Mouse (Mus musculus) forebrain, postnatal 0 days (tissue): ENCODE results near the gene Gprc5c. TPM values are rescaled to one million over a fixed set of nuclear protein-coding genes. Genes with fewer than 3 reads are reported as not detected.

Source experiments
- ATAC-seq: fragments of 200-750 bp; cut with Nextera tagmentation; 2 replicates; pipeline ENCODE4 v1.8.0; 2017; ENCODE audit warnings: mild to moderate bottlenecking, moderate library complexity
- DNase-seq: peaks from one replicate; pipeline ENCODE4 v3.0.0-alpha.2; 2015
- H3K27ac ChIP-seq: fragments of 300-500 bp; sonication (generic); 2 replicates; pipeline ENCODE4 v1.5.1; 2014; ENCODE audit warnings: low read depth, mild to moderate bottlenecking, antibody characterized with exemption, low read length, moderate library complexity, mixed read lengths
- H3K27me3 ChIP-seq: fragments of 300-500 bp; sonication (generic); 2 replicates; pipeline ENCODE4 v1.6.1; 2014; ENCODE audit warnings: mild to moderate bottlenecking, low read length, mixed read lengths; ENCODE audit not compliant: insufficient read depth
- H3K36me3 ChIP-seq: fragments of 300-500 bp; sonication (generic); 2 replicates; pipeline ENCODE4 v1.6.1; 2014; ENCODE audit warnings: mild to moderate bottlenecking, moderate library complexity; ENCODE audit not compliant: insufficient read depth
- H3K4me1 ChIP-seq: fragments of 300-500 bp; sonication (generic); 2 replicates; pipeline ENCODE4 v1.6.1; 2014; ENCODE audit warnings: antibody characterized with exemption; ENCODE audit not compliant: insufficient read depth
- H3K4me2 ChIP-seq: fragments of 300-500 bp; sonication (generic); 2 replicates; pipeline ENCODE4 v1.6.1; 2014; ENCODE audit warnings: low read depth, mild to moderate bottlenecking, moderate library complexity
- H3K4me3 ChIP-seq: fragments of 300-500 bp; sonication (generic); 2 replicates; pipeline ENCODE4 v1.5.1; 2014; ENCODE audit warnings: low read depth, low read length, mixed read lengths
- H3K9ac ChIP-seq: fragments of 300-500 bp; sonication (generic); 2 replicates; pipeline ENCODE4 v1.6.1; 2014; ENCODE audit warnings: mild to moderate bottlenecking
- H3K9me3 ChIP-seq: fragments of 300-500 bp; sonication (generic); 2 replicates; pipeline ENCODE4 v1.6.1; 2016; ENCODE audit warnings: low read length
- CTCF ChIP-seq: sonication (generic); IDR thresholded peaks from 2 replicates; pipeline ENCODE4 v1.5.1; 2016; ENCODE audit warnings: antibody characterized with exemption, control low read depth, low read depth
- WGBS: fragments of 180-500 bp; shearing (Covaris S2); extraction: QIAGEN DNeasy Blood & Tissue Kit; methylation state at CpG from one replicate; pipeline ENCODE4 v1.1.7; 2014; 5-methylcytosine and 5-hydroxymethylcytosine counted together
- polyA plus RNA-seq: library from polyadenylated mRNA; unstranded; fragments of >200 nt; fragmentation: Nextera tagmentation; extraction: Ambion mirVana; gene quantifications from 2 replicates; pipeline ENCODE4 v1.2.1, GENCODE M21; 2015
- total RNA-seq: library from RNA; depleted of rRNA; stranded (reverse); fragments of >200 nt; gene quantifications from 2 replicates; pipeline ENCODE4 v1.2.3, GENCODE M21; 2014

Gprc5c gene
- total and polyA plus RNA-seq, 2 experiments from 2014 or later: 5.8 to 7.9 TPM

GRCm38 (mm10) chr11:114833166-114833565 lies 17.8 kb upstream of the Gprc5c start:
- DNase-seq (peak; percentile 45), ATAC-seq (peak; percentile 54; the same call in 1 of the 2 replicates)
- H3K4me2 ChIP-seq: no peak overlapping the region
- no peaks in the 10 kb centered on the region for H3K27me3 ChIP-seq
- no peak overlapping the region for H3K4me3 ChIP-seq
- 53% methylated on average over 5 of the region's 5 CpGs for WGBS
- no peak for TF ChIP-seq CTCF
- H3K27ac ChIP-seq: no peak overlapping the region
- no peaks in the 10 kb centered on the region for H3K36me3 ChIP-seq
- no peak overlapping the region for H3K9ac ChIP-seq
- H3K4me1 ChIP-seq: peaks cover 9% of the 10 kb centered on the region; the same call in 1 of the 2 replicates
- H3K9me3 ChIP-seq: no peaks in the 10 kb centered on the region

DNA sequence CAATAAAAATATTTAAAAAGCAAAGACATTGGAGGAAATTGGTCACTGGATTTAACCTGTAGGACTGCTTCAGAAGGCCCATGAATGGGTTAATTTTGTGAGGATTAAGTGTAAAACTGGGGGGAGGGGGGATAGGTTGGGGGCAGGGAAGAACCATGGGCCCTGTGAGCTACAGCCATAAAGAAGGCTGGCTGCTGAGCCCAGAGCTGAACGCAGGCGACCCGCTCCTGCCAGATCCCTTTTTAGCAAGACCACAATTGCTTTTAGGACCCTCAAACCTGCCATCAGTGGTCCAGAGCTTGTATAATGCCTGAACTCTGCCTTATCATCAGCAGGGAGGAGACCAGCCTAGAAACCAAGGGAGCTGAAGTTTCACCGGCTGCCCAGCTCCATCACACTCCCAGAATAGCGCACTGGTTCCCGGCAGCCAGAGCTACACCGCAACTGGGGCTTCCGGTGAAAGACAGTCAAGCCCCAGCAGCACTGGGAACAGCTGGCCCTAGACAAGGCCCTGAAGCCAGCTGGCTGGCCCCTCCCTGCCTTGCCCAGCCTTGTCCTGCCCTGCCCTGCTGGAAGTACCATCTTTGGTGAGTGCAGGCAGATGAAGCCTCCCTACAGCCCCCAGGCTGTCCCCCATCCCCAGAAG lies 7.0 kb upstream of the Gprc5c start:
- DNase-seq: no peak
- Histone ChIP-seq H3K36me3 (no peaks in the 10 kb centered on the region), H3K9me3 (no peaks in the 10 kb centered on the region), H3K9ac (no peak overlapping the region), H3K4me3 (no peak overlapping the region), H3K27me3 (peaks cover 1% of the 10 kb centered on the region; the same call in 1 of the 2 replicates), H3K4me2 (no peak overlapping the region), H3K4me1 (no peaks in the 10 kb centered on the region), H3K27ac (no peak overlapping the region)
- TF ChIP-seq CTCF: no peak
- 11% methylated on average over 8 of the region's 8 CpGs for WGBS
- peak; percentile 12; the same call in 1 of the 2 replicates for ATAC-seq

- 69% methylated on average over 7 of the region's 7 CpGs for WGBS
- Histone ChIP-seq H3K4me2 (no peak overlapping the region), H3K27ac (no peak overlapping the region), H3K4me3 (no peak overlapping the region), H3K36me3 (no peaks in the 10 kb centered on the region), H3K27me3 (peaks cover 8% of the 10 kb centered on the region), H3K9me3 (no peaks in the 10 kb centered on the region), H3K4me1 (no peaks in the 10 kb centered on the region), H3K9ac (no peak overlapping the region)
- DNase-seq: no peak
- no peak for TF ChIP-seq CTCF
- ATAC-seq: no peak
Measured at GRCm38 (mm10) chr11:114844464-114845220, 6.3 kb upstream of the Gprc5c start.

- Histone ChIP-seq H3K36me3 (no peaks in the 10 kb centered on the region), H3K9ac (no peak overlapping the region), H3K9me3 (no peaks in the 10 kb centered on the region), H3K4me1 (no peaks in the 10 kb centered on the region), H3K4me2 (no peak overlapping the region), H3K4me3 (no peak overlapping the region), H3K27me3 (peaks cover 14% of the 10 kb centered on the region), H3K27ac (no peak overlapping the region)
- DNase-seq (no peak), ATAC-seq (no peak)
- 85% methylated on average over 4 of the region's 4 CpGs for WGBS
- TF ChIP-seq CTCF: no peak
Measured at GRCm38 (mm10) chr11:114846336-114846735, 4.6 kb upstream of the Gprc5c start.

DNA sequence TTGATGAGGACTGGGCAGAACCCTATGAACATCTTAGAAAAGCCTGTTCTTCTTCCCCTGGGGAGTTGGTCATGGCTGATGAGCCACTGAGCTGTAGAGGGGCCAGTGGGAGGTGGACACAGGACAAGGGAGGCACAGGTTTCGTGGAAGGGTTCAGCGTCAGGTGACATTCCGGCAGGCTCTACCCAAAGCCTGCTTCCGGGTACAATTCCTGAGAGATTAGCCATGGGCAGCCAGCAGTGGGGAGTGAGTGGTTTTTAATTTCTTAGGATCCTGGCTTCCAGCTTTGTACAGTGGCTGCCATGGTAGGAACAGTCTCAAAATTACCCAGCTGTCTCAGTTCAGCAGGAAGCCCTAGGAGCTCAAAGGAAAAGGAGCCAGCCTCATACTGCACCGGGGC lies 3.9 kb upstream of the Gprc5c start:
- Histone ChIP-seq H3K4me3 (no peak overlapping the region), H3K27me3 (peaks cover 18% of the 10 kb centered on the region), H3K36me3 (no peaks in the 10 kb centered on the region), H3K4me1 (no peaks in the 10 kb centered on the region), H3K9me3 (no peaks in the 10 kb centered on the region), H3K4me2 (no peak overlapping the region), H3K27ac (no peak overlapping the region), H3K9ac (no peak overlapping the region)
- TF ChIP-seq CTCF: no peak
- WGBS: 83% methylated on average over 5 of the region's 5 CpGs
- ATAC-seq: no peak
- DNase-seq: no peak

DNA sequence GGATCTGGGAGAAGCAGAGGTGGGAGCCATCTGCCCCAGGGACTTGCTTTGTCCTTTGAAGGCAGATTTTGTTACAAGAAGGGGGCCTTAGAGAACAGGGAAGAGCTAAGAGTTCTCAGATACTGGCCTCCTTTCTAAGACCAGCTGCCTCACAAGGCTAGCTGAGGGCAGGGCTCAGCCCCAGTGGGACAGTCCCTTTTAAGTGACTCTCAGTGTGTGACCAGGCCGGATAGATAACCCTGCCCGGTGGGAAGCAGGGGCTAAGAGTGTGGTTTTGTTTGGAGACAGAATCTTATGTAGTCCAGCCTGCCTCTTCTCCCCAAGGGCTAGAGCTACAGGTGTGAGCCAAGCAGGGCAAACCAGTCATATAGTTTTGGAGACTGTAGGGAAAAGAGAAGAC lies 1.4 kb upstream of the Gprc5c start:
- Histone ChIP-seq H3K9me3 (no peaks in the 10 kb centered on the region), H3K4me1 (no peaks in the 10 kb centered on the region), H3K4me2 (no peak overlapping the region), H3K4me3 (no peak overlapping the region), H3K27me3 (peaks cover 35% of the 10 kb centered on the region), H3K9ac (no peak overlapping the region), H3K36me3 (no peaks in the 10 kb centered on the region), H3K27ac (no peak overlapping the region)
- ATAC-seq (no peak), DNase-seq (no peak)
- 5% methylated on average over 2 of the region's 2 CpGs for WGBS
- no peak for TF ChIP-seq CTCF

GRCm38 (mm10) chr11:114850066-114850451 lies 893 bp upstream of the Gprc5c start:
- 21% methylated on average over 5 of the region's 5 CpGs for WGBS
- no peak overlapping the region for H3K9ac ChIP-seq
- peaks cover 35% of the 10 kb centered on the region for H3K27me3 ChIP-seq
- H3K4me2 ChIP-seq: peak overlapping the region; percentile 97; the same call in 1 of the 2 replicates
- DNase-seq (no peak), ATAC-seq (no peak)
- no peaks in the 10 kb centered on the region for H3K4me1 ChIP-seq
- no peak for TF ChIP-seq CTCF
- H3K9me3 ChIP-seq: no peaks in the 10 kb centered on the region
- H3K4me3 ChIP-seq: no peak overlapping the region
- no peaks in the 10 kb centered on the region for H3K36me3 ChIP-seq
- H3K27ac ChIP-seq: no peak overlapping the region
